Mouse (Mus musculus): ENCODE results near the gene Mcf2l.

DNA sequence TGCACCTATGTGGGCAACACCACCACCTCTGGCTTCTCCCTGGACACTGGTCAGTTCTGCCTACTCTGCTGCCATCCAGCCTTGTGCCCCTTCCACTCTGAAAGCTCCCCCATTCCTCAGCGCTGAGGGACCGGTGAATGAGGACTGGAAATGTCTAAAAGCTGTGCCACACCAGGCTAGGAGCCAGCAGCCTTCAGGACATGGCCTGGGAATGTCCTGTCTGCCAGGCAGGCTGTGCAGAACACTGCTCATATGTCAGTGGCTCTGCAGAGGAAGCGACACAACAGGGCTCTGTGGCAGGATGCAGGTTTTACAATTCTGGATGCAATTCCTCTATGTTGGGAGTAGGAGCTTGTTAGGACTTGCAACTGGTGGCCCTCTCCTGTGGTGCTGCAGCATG, 10.5 kb upstream of the Mcf2l start:
- TF ChIP-seq EP300 (IDR thresholded peaks at IDR 0.05) = no peak
- no peak for TF ChIP-seq CTCF (IDR thresholded peaks at IDR 0.05)

Measured in lung, postnatal 0 days (tissue).